Mouse (Mus musculus) inflammation-experienced regulatory T-cells, adult 16 weeks (primary cell): ENCODE measurements around the gene Pgs1. TPM values are rescaled to one million over a fixed set of nuclear protein-coding genes. Genes with fewer than 3 reads are reported as not detected.

Experiments used
- polyA plus RNA-seq: library from polyadenylated mRNA; unstranded; fragments of 100-300 nt; shearing (Covaris generic); gene quantifications from one replicate; pipeline ENCODE4 v1.2.1, GENCODE M21; 2017

The Pgs1 gene
- 41.1 TPM for polyA plus RNA-seq

GRCm38 (mm10) chr11:117986126-117987031 is at the start of gene Pgs1:
TSS of gene Pgs1 (plus strand) at chr11:117986292.

GRCm38 (mm10) chr11:117969945-117970872 is 15.9 kb upstream of the Pgs1 start, which contains the start of gene Socs3:
TSS of gene Socs3 (minus strand) at chr11:117970047.

Other genes starting within 250 kb of the Pgs1 start
- gene Tmc8, start 204.2 kb upstream of the Pgs1 start, polyA plus RNA-seq, result 137 TPM
- 162 TPM for gene Tmc6, start 204.1 kb upstream of the Pgs1 start, polyA plus RNA-seq
- gene 6030468B19Rik, start 188.6 kb upstream of the Pgs1 start, polyA plus RNA-seq, result 0.55 TPM
- 2.3 TPM for gene Gm20708, start 176.6 kb upstream of the Pgs1 start, polyA plus RNA-seq
- 209 TPM for gene Syngr2, start 176.6 kb upstream of the Pgs1 start, polyA plus RNA-seq
- 26.0 TPM for gene Afmid, start 160.4 kb upstream of the Pgs1 start, polyA plus RNA-seq
- 39.1 TPM for gene Tk1, start 160.2 kb upstream of the Pgs1 start, polyA plus RNA-seq
- 23.7 TPM for gene Birc5, start 137.0 kb upstream of the Pgs1 start, polyA plus RNA-seq
- not detected for gene Tmem235, start 125.5 kb upstream of the Pgs1 start, polyA plus RNA-seq
- gene Tha1, start 112.8 kb upstream of the Pgs1 start, polyA plus RNA-seq, result 24.6 TPM
- gene Socs3, start 16.2 kb upstream of the Pgs1 start, polyA plus RNA-seq, result 110 TPM
- gene Dnah17, start 144.3 kb downstream of the Pgs1 start, polyA plus RNA-seq, result 0.78 TPM